Mouse (Mus musculus) C2C12 (cell line): ENCODE measurements around the gene Stx6. TPM values are rescaled to one million over a fixed set of nuclear protein-coding genes. Genes with fewer than 3 reads are reported as not detected.
"Not testable (repeated sequence)": the region's sequence is repeated elsewhere in the genome, so short reads cannot be mapped to it uniquely, and the experiment has no call there.

ENCODE experiments used
- H3K27me3 ChIP-seq: one replicate; pipeline ENCODE4 v1.6.1; 2011; ENCODE audit not compliant: control insufficient read depth, insufficient read depth, insufficient read length
- H3K36me3 ChIP-seq: one replicate; pipeline ENCODE4 v1.6.1; 2011; ENCODE audit not compliant: control insufficient read depth, insufficient read depth
- H3K4me3 ChIP-seq: one replicate; pipeline ENCODE4 v1.5.1; 2011; ENCODE audit warnings: mild to moderate bottlenecking, control low read depth; ENCODE audit not compliant: poor library complexity, insufficient read depth, severe bottlenecking
- H3K79me2 ChIP-seq: one replicate; pipeline ENCODE4 v1.6.1; 2011; ENCODE audit not compliant: control insufficient read depth, insufficient read depth
- H3K79me3 ChIP-seq: one replicate; pipeline ENCODE4 v1.6.1; 2011; ENCODE audit warnings: low read depth, control low read depth
- H3ac ChIP-seq: one replicate; pipeline ENCODE3; 2011; ENCODE audit warnings: low read depth; ENCODE audit not compliant: control insufficient read depth, insufficient read length
- CEBPB ChIP-seq: IDR thresholded peaks from one replicate; pipeline ENCODE4 v1.6.1; 2011; ENCODE audit warnings: low read depth, mild to moderate bottlenecking, control low read depth, moderate library complexity
- CTCF ChIP-seq: IDR thresholded peaks from one replicate; pipeline ENCODE4 v1.5.1; 2011; ENCODE audit not compliant: control insufficient read depth, insufficient read depth, insufficient read length
- FOSL1 ChIP-seq: IDR thresholded peaks from one replicate; pipeline ENCODE4 v1.8.0; 2011; ENCODE audit warnings: mild to moderate bottlenecking, low read length; ENCODE audit not compliant: poor library complexity, insufficient read depth, severe bottlenecking
- MAX ChIP-seq: IDR thresholded peaks from one replicate; pipeline ENCODE4 v1.6.1; 2011; ENCODE audit warnings: mild to moderate bottlenecking, control low read depth
- MYOD1 ChIP-seq: IDR thresholded peaks from one replicate; pipeline ENCODE4 v1.6.1; 2011; ENCODE audit warnings: low read depth; ENCODE audit not compliant: control insufficient read depth, insufficient read length
- MYOG ChIP-seq: IDR thresholded peaks from one replicate; pipeline ENCODE4 v1.6.1; 2011; ENCODE audit not compliant: control insufficient read depth, insufficient read length; ENCODE audit errors: extremely low read depth
- USF1 ChIP-seq: IDR thresholded peaks from one replicate; pipeline ENCODE4 v1.6.1; 2011; ENCODE audit warnings: low read depth, mild to moderate bottlenecking, control low read depth, moderate library complexity
- polyA plus RNA-seq: library from polyadenylated mRNA; unstranded; fragments of >200 nt; fragmentation: generic; extraction: Trizol; gene quantifications from one replicate; pipeline ENCODE4 v1.2.1, GENCODE M21; 2012; ENCODE audit warnings: missing spikeins

The Stx6 gene
- polyA plus RNA-seq, 1 experiment: 30.5 TPM

DNA sequence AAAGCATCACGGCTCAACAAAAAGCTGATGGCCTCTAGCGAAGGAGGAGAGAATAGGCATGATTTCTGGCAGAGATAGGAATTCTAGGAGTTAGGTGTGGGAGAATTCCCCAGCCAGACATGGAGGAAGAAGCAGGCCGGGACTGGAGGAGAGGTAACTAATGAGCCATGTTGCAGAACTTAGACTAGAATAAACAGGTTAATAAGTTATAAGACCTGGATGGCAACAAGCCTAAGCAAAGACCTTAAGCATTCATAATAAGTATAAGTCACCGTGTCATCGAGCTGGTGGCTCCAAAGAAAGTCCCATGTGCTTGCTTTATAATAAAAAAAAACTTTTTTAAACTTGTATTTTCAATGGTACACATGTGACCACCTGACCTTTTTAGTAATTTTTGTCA, 7.7 kb upstream of the Stx6 start:
- H3K4me3 ChIP-seq: no peak overlapping the region
- H3K36me3 ChIP-seq: no peaks in the 10 kb centered on the region
- H3ac ChIP-seq: no peak overlapping the region
- no peaks in the 10 kb centered on the region for H3K27me3 ChIP-seq
- H3K79me3 ChIP-seq: no peaks in the 10 kb centered on the region
- TF ChIP-seq MYOG (no peak), FOSL1 (no peak), MYOD1 (no peak)
- no peaks in the 10 kb centered on the region for H3K79me2 ChIP-seq

DNA sequence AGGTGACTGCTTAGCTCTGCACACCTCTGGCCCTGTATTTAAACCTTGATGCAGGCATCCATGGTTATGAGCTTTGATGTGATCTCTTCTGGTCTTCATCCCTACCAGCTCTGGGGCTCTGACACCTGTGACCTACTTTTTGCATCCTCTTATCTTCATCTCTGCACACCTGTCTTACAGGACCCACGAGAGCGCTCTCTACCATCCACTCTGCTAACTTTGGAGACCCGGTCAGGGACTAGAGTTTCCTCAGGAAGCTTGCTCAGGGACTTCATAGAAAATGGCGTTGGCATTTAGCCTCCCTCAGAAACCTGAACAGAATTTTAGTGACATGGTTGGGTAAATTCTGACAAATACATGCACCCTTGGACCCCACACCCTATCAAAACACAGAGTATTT, 4.6 kb upstream of the Stx6 start:
- Histone ChIP-seq H3K36me3 (no peaks in the 10 kb centered on the region), H3K79me3 (no peaks in the 10 kb centered on the region), H3ac (no peak overlapping the region), H3K27me3 (no peaks in the 10 kb centered on the region), H3K4me3 (no peak overlapping the region), H3K79me2 (no peaks in the 10 kb centered on the region)
- TF ChIP-seq MYOG (no peak), MYOD1 (no peak), CEBPB (no peak), FOSL1 (no peak), CTCF (no peak), MAX (no peak), USF1 (no peak)

DNA sequence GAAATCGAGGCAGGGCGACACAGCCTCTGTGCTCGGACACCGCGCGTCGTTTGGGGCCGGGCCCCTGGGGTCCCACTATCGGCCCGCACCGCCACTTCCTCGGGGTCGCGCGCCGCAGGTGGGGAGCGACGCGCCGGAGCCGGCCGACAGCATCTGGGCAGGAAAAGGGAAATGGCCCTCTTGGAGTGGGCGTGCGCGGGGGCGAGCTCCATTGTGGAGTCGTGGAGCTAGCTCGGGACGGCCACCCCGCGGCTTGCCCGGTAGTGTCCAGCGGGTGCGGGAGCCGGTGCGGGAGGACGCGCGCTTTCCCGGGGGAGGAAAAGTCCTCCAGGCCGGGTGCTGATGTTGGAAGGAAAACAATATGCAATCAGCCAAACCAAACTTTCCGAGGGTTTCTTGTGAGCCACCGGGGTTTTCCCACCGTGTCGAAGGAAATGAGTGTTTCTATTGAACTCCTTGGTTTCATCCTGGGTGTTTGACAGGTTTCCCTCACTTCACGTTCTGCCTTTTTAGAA, 512 bp downstream of the Stx6 start:
- peaks cover 13% of the 10 kb centered on the region for H3K79me2 ChIP-seq
- no peaks in the 10 kb centered on the region for H3K27me3 ChIP-seq
- no peaks in the 10 kb centered on the region for H3K36me3 ChIP-seq
- peak overlapping the region; percentile 75 for H3K4me3 ChIP-seq
- H3K79me3 ChIP-seq: peaks cover 2% of the 10 kb centered on the region
- H3ac ChIP-seq: peak overlapping the region; percentile 91
- TF ChIP-seq MAX: no peak
- no peak for TF ChIP-seq MYOG
- TF ChIP-seq CTCF: no peak
- no peak for TF ChIP-seq CEBPB
- TF ChIP-seq FOSL1: no peak

DNA sequence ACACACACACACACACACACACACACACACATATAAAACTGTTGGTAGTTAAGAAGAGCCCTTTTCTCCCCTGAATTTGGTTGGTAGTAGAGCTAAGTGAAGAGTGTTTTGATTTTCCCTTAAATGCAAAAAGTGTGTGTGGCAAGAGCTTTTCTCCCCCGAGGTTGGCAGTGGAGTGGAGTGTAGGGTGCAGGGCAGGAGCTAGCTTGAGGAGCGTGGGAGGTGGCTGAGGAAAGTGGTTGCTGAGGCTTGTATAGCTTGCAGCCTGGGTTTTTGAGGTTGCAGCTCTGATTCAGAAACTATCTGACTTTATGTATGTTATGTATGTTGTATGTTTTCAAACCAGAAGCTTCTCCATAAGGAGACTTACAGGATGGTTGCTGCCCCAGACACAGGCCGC, 8.9 kb downstream of the Stx6 start:
- TF ChIP-seq MYOG (no peak), MAX (no peak), USF1 (no peak), CEBPB (no peak)
- H3K36me3 ChIP-seq: no peaks in the 10 kb centered on the region
- H3ac ChIP-seq: no peak overlapping the region
- no peak overlapping the region for H3K4me3 ChIP-seq
- H3K27me3 ChIP-seq: no peaks in the 10 kb centered on the region
- H3K79me2 ChIP-seq: peaks cover 38% of the 10 kb centered on the region
- H3K79me3 ChIP-seq: peaks cover 10% of the 10 kb centered on the region

DNA sequence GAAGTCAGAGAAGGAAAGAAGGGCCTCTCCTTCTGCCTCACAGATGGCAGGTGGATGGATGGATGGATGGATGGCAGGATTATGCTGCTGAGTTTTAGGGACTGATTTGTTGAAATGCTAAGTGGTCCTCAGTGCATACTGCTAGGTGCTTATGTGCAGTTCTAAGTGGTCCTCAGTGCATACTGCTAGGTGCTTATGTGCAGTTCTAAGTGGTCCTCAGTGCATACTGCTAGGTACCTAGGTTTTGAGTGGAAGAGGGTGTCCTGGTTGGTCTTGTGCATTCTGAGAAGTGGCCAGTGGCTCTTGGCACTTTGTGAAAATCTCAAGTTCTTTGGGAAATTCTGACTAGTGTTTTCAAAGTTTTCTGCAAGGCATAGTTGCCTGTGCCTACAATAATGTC, 11.4 kb downstream of the Stx6 start:
- Histone ChIP-seq H3K4me3 (no peak overlapping the region), H3ac (no peak overlapping the region), H3K27me3 (no peaks in the 10 kb centered on the region), H3K36me3 (no peaks in the 10 kb centered on the region), H3K79me3 (peaks cover 4% of the 10 kb centered on the region), H3K79me2 (peaks cover 31% of the 10 kb centered on the region)
- TF ChIP-seq MAX: no peak
- no peak for TF ChIP-seq CTCF
- TF ChIP-seq FOSL1: no peak
- no peak for TF ChIP-seq MYOD1
- no peak for TF ChIP-seq CEBPB
- no peak for TF ChIP-seq MYOG
- no peak for TF ChIP-seq USF1

DNA sequence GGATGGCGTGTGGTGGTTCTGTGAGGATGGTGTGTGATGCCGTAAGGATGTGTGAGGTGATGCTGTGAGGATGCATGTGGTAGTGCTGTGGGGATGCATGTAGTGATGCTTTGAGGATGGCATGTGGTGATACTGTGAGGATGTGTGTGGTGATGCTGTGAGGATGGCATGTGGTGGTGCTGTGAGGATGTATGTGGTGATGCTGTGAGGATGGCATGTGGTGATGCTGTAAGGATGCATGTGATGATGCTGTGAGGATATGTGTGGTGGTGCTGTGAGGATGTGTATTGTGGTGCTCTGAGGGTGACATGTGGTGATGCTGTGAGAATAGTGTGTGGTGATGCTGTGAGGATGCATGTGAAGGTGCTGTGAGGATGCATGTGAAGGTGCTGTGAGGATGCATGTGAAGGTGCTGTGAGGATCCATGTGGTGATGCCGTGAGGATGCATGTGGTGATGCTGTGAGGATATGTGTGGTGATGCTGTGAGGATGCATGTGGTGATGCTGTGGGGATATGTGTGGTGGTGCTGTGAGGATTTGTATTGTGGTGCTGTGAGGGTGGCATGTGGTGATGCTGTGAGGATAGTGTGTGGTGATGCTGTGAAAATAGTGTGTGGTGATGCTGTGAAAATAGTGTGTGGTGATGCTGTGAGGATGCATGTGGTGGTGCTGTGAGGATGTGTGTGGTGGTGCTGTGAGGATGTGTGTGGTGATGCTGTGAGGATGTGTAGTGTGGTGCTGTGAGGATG, 14.6 kb downstream of the Stx6 start:
- Histone ChIP-seq H3ac (no peak overlapping the region), H3K36me3 (peaks cover 11% of the 10 kb centered on the region), H3K79me2 (peaks cover 6% of the 10 kb centered on the region), H3K27me3 (no peaks in the 10 kb centered on the region), H3K4me3 (no peak overlapping the region), H3K79me3 (peaks cover 4% of the 10 kb centered on the region)
- TF ChIP-seq FOSL1 (no peak), MYOG (no peak), MYOD1 (no peak), CEBPB (no peak), CTCF (no peak), MAX (no peak), USF1 (no peak)

DNA sequence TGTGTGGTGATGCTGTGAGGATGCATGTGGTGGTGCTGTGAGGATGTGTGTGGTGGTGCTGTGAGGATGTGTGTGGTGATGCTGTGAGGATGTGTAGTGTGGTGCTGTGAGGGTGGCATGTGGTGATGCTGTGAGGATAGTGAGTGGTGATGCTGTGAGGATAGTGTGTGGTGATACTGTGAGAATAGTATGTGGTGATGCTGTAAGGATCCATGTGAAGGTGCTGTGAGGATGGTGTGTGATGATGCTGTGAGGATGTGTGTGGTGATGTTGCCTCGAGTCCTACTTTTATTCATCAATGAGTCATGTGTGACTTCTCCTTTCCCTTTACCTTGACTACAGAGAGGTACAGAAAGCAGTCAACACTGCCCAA, 15.1 kb downstream of the Stx6 start:
- H3K79me3 ChIP-seq, H3K79me2 ChIP-seq, H3K4me3 ChIP-seq, H3ac ChIP-seq, H3K27me3 ChIP-seq: not testable (repeated sequence)
- H3K36me3 ChIP-seq: peaks cover 17% of the 10 kb centered on the region
